Mouse (Mus musculus) limb, embryonic 14.5 days (tissue): ENCODE results near the gene Cdk1. TPM values are rescaled to one million over a fixed set of nuclear protein-coding genes. Genes with fewer than 3 reads are reported as not detected.

ENCODE experiments used
- ATAC-seq: fragments of 200-750 bp; cut with Nextera tagmentation; 2 replicates; pipeline ENCODE4 v1.8.0; 2017; ENCODE audit warnings: low read depth, moderate number of reproducible peaks, moderate TSS enrichment; ENCODE audit not compliant: low FRiP score
- DNase-seq: peaks from one replicate; pipeline ENCODE4 v3.0.0-alpha.2; 2015; ENCODE audit warnings: low spot score
- H3K27ac ChIP-seq: fragments of 300-500 bp; sonication (generic); replicated peaks from 2 replicates; pipeline ENCODE4 v1.5.1; 2014; ENCODE audit warnings: low read depth, mild to moderate bottlenecking, low read length, moderate library complexity, mixed read lengths
- H3K27me3 ChIP-seq: fragments of 300-500 bp; sonication (generic); 2 replicates; pipeline ENCODE4 v1.6.1; 2014; ENCODE audit warnings: low read length, mixed read lengths; ENCODE audit not compliant: control insufficient read depth, insufficient read depth
- H3K36me3 ChIP-seq: fragments of 300-500 bp; sonication (generic); 2 replicates; pipeline ENCODE4 v1.6.1; 2014; ENCODE audit warnings: mild to moderate bottlenecking, low read length, moderate library complexity, mixed read lengths; ENCODE audit not compliant: control insufficient read depth, insufficient read depth
- H3K4me1 ChIP-seq: fragments of 300-500 bp; sonication (generic); 2 replicates; pipeline ENCODE4 v1.6.1; 2014; ENCODE audit warnings: antibody characterized with exemption, low read length, mixed read lengths; ENCODE audit not compliant: control insufficient read depth, insufficient read depth
- H3K4me2 ChIP-seq: fragments of 300-500 bp; sonication (generic); replicated peaks from 2 replicates; pipeline ENCODE4 v1.6.1; 2014; ENCODE audit warnings: low read depth, mild to moderate bottlenecking, low read length, moderate library complexity; ENCODE audit not compliant: severe bottlenecking
- H3K4me3 ChIP-seq: fragments of 300-500 bp; sonication (generic); replicated peaks from 2 replicates; pipeline ENCODE4 v1.5.1; 2014; ENCODE audit warnings: low read length
- H3K9ac ChIP-seq: fragments of 300-500 bp; sonication (generic); 2 replicates; pipeline ENCODE4 v1.6.1; 2014; ENCODE audit warnings: mild to moderate bottlenecking, low read depth, low read length, moderate library complexity; ENCODE audit not compliant: severe bottlenecking
- H3K9me3 ChIP-seq: fragments of 300-500 bp; sonication (generic); 2 replicates; pipeline ENCODE4 v1.6.1; 2016; ENCODE audit warnings: low read length; ENCODE audit not compliant: control insufficient read depth
- POLR2A ChIP-seq: fragments of 200-500 bp; IDR thresholded peaks from 2 replicates; pipeline ENCODE4 v1.8.0; 2012; ENCODE audit warnings: inconsistent platforms, mild to moderate bottlenecking, moderate library complexity, borderline replicate concordance; ENCODE audit not compliant: insufficient read depth, insufficient read length; ENCODE audit errors: extremely low read depth
- WGBS: fragments of 180-500 bp; shearing (Covaris S2); extraction: QIAGEN DNeasy Blood & Tissue Kit; methylation state at CpG from one replicate; pipeline ENCODE4 v1.1.7; 2014; 5-methylcytosine and 5-hydroxymethylcytosine counted together
- polyA plus RNA-seq, 2 experiments: library from polyadenylated mRNA; depleted of rRNA in 1 of 2; stranded (reverse) in 1 of 2; unstranded in 1 of 2; fragments of >200 nt; fragmentation: Nextera tagmentation in 1 of 2; extraction: Ambion mirVana in 1 of 2; gene quantifications; 2 replicates each; pipeline versions ENCODE4 v1.2.1 to v1.2.3; 2012 to 2014

Cdk1 gene
- polyA plus RNA-seq, 2 experiments: 379 to 408 TPM

DNA sequence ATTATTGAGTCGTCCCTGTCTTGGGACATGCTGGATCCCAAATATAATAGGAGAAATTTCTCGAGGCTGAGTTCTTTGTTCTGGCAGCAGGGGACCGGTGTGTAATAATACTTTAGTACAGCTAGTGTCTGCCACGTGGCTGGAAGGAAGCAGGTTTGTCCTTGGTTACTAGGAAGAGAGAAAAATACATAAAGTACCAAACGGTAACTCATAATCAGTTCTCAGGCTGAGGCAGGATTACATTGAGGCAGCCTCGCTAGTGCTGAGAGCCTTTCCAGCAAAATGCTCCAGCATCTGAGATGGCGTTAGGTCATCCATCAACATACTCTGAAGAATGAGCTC, 17.6 kb downstream of the Cdk1 start:
- Histone ChIP-seq H3K9me3 (no peaks in the 10 kb centered on the region), H3K4me3 (no peak overlapping the region), H3K36me3 (peaks cover 57% of the 10 kb centered on the region), H3K27me3 (no peaks in the 10 kb centered on the region), H3K4me2 (no peak overlapping the region), H3K27ac (no peak overlapping the region), H3K4me1 (no peaks in the 10 kb centered on the region), H3K9ac (no peak overlapping the region)
- 67% methylated on average over 7 of the region's 7 CpGs for WGBS
- no peak for ATAC-seq
- no peak for DNase-seq
- no peak for TF ChIP-seq POLR2A

DNA sequence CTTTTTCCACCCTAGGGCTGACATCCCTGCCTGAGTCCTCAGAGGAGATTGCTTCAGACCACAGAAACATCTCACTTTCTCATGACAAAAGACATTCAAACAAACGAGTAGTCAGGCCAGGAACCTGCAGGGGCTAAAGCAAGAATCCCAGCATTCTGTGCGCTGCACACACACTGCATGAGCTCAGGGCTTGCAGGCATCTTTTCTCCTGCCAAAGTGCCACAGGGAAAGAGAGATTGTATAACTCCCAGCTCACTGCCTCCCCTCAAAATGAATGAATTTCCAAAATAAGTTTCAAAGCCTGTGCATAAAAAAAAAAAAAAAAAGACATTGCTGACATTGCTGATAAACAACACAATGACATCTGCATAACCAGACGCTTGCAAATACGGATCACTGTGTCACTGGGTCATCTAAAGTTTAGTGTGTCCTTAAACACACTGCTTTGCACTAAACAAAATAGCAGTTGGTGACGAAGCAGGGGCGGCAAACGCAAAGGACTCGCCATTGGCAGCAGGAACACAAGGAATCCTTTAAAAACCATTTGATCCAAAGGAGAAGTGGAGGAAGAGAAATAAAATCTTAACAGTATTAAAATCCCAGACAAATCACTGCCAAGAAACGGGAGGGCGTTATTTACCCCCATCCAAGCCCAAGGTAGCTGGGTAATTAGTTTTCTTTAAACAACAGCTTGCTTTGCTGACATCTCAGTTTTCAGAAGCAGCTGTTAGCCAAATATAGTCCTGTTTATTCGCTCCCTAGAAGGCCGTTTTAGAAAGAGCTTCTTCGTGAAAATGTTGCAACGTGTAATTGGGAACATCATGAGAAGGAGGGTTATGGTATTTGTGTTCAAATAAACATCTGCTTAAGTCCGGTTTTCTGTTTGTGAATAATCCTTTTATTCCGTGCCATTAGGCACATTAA, 18.2 kb downstream of the Cdk1 start:
- Histone ChIP-seq H3K4me1 (no peaks in the 10 kb centered on the region), H3K9me3 (no peaks in the 10 kb centered on the region), H3K27me3 (no peaks in the 10 kb centered on the region), H3K36me3 (peaks cover 50% of the 10 kb centered on the region), H3K27ac (0 out of 2 replicates have a peak overlapping the region, but pooled peaks have one; percentile 28), H3K4me2 (no peak overlapping the region), H3K4me3 (no peak overlapping the region), H3K9ac (no peak overlapping the region)
- TF ChIP-seq POLR2A: no peak
- DNase-seq (no peak), ATAC-seq (no peak)
- 69% methylated on average over 16 of the region's 16 CpGs for WGBS

DNA sequence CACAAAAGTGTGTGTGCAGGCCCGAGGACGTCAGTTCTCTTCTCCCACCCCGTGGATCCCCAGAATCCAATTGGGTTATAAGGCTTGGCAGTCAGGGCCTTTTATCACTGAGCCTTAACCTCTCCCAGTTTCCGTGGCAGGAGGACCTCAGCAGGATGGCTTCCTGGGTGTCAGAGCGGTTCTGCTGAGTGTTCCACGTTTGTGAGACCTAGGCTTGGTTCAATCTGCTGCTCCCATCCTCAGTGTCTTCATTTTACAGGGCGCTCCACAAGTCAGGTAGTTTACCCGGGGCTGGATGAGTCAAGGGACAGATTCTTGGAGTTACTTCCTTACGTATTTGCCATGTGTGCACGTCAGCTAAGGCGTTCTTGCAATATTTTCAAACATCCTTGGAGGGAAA, 19.5 kb downstream of the Cdk1 start:
- H3K4me2 ChIP-seq: no peak overlapping the region
- 83% methylated on average over 11 of the region's 11 CpGs for WGBS
- no peak overlapping the region for H3K27ac ChIP-seq
- peaks cover 37% of the 10 kb centered on the region for H3K36me3 ChIP-seq
- no peak overlapping the region for H3K4me3 ChIP-seq
- no peaks in the 10 kb centered on the region for H3K9me3 ChIP-seq
- TF ChIP-seq POLR2A: no peak
- no peak overlapping the region for H3K9ac ChIP-seq
- no peaks in the 10 kb centered on the region for H3K27me3 ChIP-seq
- no peaks in the 10 kb centered on the region for H3K4me1 ChIP-seq
- DNase-seq: no peak
- ATAC-seq: no peak

DNA sequence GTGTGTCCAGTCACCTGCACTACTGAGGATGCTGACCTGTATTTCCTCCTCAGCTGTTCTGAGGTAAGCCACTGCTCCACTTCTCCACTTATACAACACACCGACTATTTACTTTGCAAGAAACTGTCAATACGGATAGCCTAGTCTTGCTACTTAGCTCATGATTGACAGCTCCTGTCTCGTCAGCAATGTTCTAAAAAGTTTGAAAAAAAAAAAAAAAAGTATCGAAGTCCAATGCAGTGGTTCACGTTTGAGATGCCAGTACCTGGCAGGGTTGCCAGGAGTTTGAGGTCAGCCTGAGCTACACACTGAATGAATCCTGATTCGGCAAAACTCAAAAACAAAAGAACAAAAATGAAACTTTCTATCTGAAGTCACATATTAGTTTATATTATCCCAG, 21.5 kb downstream of the Cdk1 start:
- H3K27me3 ChIP-seq: no peaks in the 10 kb centered on the region
- ATAC-seq (no peak), DNase-seq (no peak)
- H3K4me2 ChIP-seq: no peak overlapping the region
- 84% methylated on average over 6 of the region's 6 CpGs for WGBS
- H3K9ac ChIP-seq: no peak overlapping the region
- no peak for TF ChIP-seq POLR2A
- no peak overlapping the region for H3K27ac ChIP-seq
- H3K36me3 ChIP-seq: peaks cover 18% of the 10 kb centered on the region
- no peaks in the 10 kb centered on the region for H3K9me3 ChIP-seq
- no peak overlapping the region for H3K4me3 ChIP-seq
- H3K4me1 ChIP-seq: no peaks in the 10 kb centered on the region

DNA sequence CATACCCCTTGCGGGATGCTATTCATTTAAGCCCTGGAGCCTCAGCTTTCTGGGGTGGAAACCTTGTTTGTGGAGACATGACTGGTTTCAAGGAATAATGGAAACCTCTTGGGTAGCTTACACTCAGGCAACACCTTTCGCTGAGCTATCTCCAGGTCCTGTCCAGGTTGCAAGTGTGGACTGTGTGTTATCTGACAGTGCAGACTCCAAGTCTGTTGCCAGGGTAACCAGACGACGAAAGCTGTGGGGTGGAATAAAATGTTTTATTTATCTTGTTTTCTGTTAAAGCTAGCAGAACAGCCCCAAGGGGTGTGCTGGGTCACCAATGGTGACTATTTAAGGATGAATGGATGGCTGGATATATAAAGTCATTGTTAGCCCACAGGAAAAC, 24.1 kb downstream of the Cdk1 start:
- Histone ChIP-seq H3K36me3 (no peaks in the 10 kb centered on the region), H3K4me2 (no peak overlapping the region), H3K9me3 (no peaks in the 10 kb centered on the region), H3K27ac (no peak overlapping the region), H3K27me3 (no peaks in the 10 kb centered on the region), H3K4me3 (no peak overlapping the region), H3K9ac (no peak overlapping the region), H3K4me1 (no peaks in the 10 kb centered on the region)
- DNase-seq (no peak), ATAC-seq (no peak)
- no peak for TF ChIP-seq POLR2A
- WGBS: 74% methylated on average over 4 of the region's 4 CpGs
